Mouse (Mus musculus): ENCODE measurements around the gene Pak3. TPM values are rescaled to one million over a fixed set of nuclear protein-coding genes. Genes with fewer than 3 reads are reported as not detected.

Gene Pak3
- total RNA-seq, 1 experiment from 2014 or later: 31.2 TPM

DNA sequence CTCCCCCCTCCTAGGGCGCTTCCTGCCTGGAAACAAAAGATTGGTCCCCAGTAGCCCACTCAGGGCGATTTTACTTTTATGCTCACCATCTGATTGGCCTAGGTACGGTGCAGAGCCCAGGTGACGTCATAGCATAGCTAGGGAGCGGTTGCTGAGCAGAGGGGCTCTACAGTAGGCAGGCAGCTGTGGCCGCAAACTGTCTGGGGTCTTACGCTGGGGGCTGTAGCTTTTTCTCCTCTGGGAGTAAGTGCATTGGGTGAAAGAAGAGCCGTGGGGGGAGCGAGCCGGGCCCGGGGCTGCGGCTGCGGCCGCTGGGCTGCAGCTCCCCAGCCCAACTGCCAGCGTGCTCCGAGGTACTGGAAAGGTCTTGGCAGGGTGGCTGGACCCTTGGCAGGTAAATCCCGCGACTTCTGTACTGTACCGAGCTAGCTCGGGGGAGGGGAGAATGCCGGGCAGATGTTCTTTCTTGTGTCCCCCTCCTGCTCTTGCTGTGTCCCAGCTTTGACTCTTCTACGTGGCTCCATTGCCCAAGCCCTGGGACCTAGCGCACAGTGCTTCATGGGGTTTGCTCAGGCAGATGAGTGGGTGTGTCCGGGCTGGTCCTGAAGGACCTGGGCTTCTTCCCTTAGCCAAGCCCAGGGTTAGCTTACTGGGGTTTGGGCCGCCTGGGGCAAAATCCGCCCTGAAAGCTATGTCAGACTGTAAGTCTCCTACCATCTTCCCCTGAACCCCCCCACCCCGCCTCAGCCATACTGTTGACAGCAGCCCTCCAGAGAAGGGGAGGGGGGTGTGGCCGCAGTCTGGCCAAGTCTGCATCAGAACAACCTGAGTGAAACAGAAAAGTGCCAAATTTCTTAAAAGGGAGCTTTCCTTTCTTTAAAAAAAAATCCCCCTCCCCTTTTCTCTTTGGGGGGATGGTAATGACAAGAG lies 146.1 kb downstream of the Pak3 start:
- peak; percentile 49 for DNase-seq

GRCm38 (mm10) chrX:143665771-143666170 lies 147.4 kb downstream of the Pak3 start:
- no peak for DNase-seq

DNA sequence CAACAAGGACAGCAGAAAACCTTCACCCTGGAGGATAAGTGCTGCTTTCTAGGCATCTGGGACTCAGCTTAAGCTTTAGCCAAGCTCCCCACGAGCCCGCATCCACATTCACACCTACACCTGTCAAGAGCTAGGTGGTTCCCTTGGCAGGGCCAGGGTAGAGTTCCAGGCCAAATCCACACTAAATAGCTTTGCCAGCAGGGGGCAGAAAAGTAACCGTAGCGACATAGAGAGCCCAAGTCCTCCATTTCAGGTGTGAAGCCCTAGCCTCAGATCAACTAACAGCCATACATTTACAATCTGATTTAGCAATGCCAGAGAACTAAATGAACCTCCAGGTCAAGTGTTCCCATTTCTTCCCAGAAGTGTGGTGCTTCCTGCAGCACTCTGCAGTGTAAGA lies 148.6 kb downstream of the Pak3 start:
- DNase-seq: peak; percentile 10

- DNase-seq: peak; percentile 69
These were observed 149.9 kb downstream of the Pak3 start for GRCm38 (mm10) chrX:143668242-143668641.

GRCm38 (mm10) chrX:143678566-143678965 lies 160.2 kb downstream of the Pak3 start:
- DNase-seq: no peak

DNA sequence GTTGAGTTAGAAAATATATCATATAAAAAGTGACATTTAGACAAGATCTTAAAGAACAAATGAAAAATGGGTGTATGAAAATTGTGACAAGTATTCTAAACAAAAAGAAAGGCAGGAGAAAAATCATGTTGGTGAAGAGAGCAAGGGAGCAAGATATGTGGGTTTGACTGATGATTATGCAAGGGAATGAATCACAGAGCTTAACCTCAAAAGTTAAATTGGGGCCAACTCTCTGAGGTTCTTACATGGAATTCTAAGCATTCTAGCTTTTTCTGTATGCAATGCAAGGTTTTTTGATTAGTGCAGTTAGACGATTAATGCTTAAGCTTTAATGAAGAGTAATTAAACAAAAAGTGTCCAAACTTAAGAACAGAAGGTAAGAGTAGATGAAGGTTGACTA lies 203.9 kb downstream of the Pak3 start:
- DNase-seq: no peak

- DNase-seq: no peak
These were observed 207.0 kb downstream of the Pak3 start for GRCm38 (mm10) chrX:143725411-143725810.

DNA sequence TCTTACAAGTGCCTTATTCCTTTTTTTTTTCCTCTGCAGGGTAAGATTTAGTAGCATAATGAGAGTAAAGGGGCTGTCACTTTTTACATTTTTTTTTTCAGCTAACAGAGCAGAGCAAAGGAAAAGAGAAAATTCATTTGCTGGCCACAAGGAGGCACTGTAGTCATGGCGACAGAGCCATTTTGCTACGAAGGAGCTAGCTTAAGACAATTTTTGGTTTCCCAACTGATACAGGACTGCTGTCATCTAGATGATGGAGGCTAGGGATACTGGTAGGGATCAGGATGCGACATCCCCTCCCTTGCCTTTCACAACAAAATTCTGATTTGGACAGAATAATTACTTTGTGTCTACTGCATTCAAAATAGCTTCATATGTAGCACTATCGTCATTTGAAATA lies 217.6 kb downstream of the Pak3 start:
- peak; percentile 17 for DNase-seq

DNA sequence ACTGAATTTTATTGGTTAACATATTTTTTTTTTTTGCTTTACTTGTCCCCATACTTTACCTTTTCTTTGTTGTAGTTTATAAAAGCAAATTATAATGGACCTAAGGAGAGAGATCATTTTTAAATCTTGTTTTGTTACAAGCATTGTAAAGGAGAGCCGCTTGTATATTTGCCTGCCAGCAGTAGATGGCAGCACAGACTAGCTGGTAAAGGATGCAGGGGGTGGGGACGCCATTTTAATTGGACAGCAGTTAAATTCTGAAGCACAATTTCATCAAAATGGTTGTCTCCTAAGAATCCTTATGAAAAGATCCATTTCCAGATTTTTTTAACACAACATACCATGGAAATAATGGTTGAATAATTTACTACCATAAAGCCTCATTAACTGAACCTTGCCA lies 220.8 kb downstream of the Pak3 start:
- peak; percentile 53 for DNase-seq

- no peak for DNase-seq
These were observed 244.2 kb downstream of the Pak3 start for GRCm38 (mm10) chrX:143762556-143762955.

GRCm38 (mm10) chrX:143815948-143816347 lies 297.6 kb downstream of the Pak3 start:
- DNase-seq: no peak

- DNase-seq: no peak
These were observed 300.6 kb downstream of the Pak3 start for GRCm38 (mm10) chrX:143818961-143819360.

DNA sequence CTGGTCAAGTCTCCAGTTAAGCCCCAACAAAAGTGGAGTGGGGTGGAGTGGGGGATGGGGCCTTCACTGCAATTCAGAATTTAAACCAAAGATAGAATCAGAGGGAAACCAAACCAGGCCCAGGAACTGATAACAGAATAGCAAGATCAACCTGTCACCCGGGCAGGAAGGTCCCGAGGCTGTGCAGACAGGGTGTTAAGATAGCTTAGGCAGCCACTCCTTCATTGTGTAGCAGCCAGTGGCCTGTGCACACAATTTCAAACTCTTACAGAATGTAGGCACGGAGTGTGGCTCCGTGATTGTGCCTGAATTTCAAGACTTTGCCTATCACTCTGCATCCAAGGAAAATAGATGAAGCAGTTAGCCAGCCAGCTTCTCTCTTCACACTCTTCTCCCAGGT lies 308.1 kb downstream of the Pak3 start:
- no peak for DNase-seq

GRCm38 (mm10) chrX:143827212-143827611 lies 308.8 kb downstream of the Pak3 start, which contains the start of gene Capn6:
TSS of gene Capn6 (minus strand) at chrX:143827414.
- DNase-seq: no peak

- no peak for DNase-seq
These were observed 328.2 kb downstream of the Pak3 start for GRCm38 (mm10) chrX:143846637-143847036.

Small RNA genes within 50 kb of the gene (microRNA-seq; reads per million reads assigned to microRNA genes)
- 0 reads per million in 2 experiments for gene Gm47298

Other genes with a start within 250 kb of the Pak3 start
- gene Chrdl1, start 124.3 kb upstream of the Pak3 start, total RNA-seq (2021): 2.0 and 4.4 TPM in 2 replicates